Mouse (Mus musculus): ENCODE data around the gene 4930402H24Rik.

4930402H24Rik gene

DNA sequence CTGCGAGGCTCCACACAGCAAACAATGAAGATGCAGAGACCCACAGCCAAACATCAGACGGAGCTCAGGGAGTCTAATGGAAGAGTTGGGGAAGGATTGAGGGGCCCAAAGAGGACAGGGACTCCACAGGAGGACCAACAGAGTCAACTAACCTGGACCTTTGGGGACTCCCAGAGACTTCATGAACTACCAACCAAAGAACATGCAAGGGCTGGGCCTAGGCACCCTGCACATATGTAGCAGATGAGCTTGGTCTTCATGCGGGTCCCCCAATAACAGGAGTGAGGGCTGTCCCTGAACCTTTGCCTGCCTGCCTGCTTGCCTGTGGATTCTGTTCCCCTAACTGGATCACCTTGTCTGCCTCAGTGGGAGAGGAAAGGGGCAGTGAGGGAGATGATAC is 101.1 kb downstream of the 4930402H24Rik start:
- DNase-seq (ENCODE audit: low read depth) = no peak

DNA sequence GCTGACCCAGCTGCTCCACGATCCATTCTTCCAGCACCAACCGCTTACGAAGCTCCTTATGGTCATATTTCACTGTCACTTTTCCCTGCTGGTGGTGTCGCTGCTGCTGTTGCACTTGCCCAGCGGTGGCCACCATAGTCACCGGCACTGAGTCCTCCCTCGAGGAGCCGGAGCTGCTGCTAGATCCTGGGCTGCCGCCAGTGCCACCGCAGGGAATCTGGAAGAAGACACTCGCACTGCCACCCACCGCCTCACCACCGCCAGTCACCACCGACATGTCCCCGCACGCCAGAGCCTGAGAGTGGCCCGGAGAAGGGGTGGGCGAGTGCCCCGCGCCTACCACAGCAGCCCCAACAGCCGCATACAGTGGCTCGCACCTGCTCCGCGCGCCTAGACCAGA is 102.5 kb downstream of the 4930402H24Rik start:
- no peak for DNase-seq (ENCODE audit: low read depth)

DNA sequence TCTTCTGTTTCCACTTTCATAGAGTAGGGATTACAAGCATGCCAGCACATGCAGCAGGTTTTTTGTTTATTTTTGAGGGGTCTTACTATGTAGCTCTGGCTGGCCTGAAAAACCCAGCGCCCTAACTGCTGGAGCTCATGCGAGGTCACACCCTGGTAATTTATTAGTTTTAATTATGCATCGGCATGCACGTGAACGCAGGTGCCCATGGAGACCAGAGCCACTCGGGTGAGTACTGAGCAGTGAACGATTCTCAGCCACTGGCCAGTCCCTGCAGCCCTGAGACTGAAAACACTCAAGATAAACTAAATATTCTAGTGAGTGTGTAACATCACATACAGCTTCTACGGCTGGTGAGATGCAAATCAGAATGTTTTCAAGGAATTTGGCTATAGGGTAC is 110.5 kb downstream of the 4930402H24Rik start:
- no peak for DNase-seq (ENCODE audit: low read depth)

DNA sequence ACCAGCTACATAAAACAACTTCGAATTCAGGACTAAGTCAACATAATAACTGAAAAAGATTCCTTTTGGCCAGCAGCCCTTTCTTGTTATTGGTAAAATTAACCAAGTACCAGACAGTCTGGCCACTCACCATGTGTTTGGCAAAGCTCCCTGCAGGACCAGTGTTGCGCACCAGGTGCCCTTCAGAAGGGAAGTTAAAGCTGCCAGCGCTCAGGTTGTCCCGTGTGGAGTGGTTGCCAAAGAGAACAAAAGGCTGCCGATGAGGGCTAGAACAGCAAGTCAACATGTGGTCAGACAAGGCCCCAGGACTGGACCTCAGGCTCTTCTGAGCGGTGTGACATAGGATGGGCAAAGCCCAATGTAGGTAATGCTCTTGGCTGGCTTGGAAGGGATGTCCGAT is 114.5 kb downstream of the 4930402H24Rik start:
- DNase-seq (ENCODE audit: low read depth) = no peak

DNA sequence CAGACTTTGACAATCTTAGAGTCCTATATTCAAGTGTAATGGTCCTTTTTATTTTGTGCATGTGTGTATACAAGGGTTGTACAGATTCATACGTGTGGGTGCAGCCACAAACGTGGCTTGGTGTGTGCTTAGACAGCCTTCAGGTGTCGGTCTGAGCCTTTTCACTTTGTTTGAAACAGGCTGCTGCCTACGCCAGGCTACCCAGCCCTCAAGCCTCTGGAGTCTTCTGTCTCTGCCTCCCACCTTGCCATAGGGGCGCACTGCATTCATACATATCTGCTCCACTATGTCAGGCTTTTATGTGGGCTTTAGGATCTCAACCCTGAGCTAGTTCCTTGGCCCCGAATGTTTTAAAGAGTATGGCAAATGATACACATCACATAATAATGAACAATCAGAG is 116.6 kb downstream of the 4930402H24Rik start:
- no peak for DNase-seq (ENCODE audit: low read depth)

DNA sequence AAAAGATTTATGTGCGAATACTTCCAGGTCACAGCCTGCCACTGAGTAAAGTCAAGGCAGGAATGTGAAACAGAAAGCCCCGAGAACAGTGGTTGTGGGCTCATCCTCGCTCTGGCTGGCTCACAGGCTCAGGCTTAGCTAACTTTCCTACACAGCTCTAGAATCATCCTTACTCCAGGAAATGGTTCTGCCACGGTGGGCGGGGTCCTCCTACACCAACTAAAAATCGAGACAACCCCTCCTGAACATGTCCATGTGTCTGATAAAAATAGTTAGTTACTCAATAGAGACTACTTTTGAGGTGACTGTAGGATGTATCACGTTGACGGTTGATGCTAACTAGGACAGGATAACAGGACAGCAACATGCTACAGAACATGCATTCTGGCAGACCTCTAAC is 117.2 kb downstream of the 4930402H24Rik start:
- DNase-seq (ENCODE audit: low read depth) = no peak

DNA sequence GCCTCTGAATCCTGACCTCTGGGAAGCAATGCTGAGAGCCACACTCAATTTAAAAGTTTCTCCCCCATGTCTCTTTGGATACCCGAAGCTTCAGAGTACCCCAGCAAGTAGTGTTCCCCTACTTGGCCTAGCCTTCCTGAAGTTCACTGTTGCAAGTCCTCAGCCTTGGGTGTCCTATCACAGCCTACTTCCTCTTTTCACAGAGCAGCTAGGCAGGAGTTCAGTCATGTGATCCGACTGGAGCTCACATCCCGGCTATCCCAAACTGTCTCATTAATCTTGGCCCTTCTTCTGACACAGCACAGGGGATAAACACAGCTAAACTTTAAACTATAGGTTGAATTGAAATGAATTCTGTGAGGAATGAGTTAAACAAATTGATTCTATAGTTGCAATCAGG is 121.3 kb downstream of the 4930402H24Rik start:
- peak; percentile 16 for DNase-seq (ENCODE audit: low read depth)

DNA sequence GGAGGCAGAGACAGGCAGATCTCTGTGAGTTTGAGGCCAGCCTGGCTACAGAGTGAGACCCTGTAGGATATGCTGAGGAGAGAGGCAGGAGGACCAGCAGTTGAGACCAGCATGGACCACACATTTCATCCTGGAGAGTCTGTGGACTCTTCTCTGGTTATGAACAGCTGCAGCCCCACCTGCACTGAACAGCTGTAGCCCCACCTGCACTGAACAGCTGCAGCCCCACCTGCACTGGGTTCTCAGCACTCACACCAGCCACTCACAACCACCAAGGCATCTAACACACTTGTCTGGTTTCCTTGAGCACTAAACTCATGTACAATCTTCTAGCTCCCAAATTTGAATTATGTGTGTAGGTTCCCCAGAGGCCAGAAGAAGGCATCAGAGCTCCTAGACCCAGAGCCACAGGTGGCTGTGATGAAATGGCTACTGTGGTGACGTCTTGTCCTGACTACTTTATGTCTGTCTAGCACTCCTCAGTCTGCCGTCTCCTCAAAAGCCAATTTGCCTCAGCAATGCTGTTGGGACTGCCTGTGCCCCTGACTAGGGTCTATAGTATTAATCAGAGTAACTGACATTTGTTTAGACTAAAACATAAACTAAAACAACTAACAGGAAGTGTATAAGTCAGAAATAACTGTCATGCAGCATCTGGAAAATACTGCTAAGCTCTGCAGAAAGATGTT is 125.4 kb downstream of the 4930402H24Rik start:
- DNase-seq (ENCODE audit: low read depth) = no peak

DNA sequence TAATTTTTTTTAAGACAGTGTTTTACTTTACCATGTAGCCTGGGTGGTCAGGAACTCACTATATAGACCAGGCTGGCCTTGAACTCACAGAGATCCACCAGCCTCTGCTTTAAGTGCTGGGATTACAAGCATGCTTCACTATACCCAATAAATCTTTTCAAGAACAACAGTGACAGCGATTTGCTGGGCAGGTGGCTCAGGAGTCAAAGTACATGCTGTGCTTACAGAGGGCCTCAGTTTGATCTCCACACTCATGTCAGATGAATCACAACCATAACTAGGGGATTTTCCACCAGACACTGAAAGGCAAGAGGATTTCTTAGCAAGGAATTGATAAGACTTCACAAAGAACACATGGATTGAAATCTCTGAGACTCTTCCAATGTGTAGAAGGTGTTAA is 126.3 kb downstream of the 4930402H24Rik start:
- DNase-seq (ENCODE audit: low read depth) = no peak

DNA sequence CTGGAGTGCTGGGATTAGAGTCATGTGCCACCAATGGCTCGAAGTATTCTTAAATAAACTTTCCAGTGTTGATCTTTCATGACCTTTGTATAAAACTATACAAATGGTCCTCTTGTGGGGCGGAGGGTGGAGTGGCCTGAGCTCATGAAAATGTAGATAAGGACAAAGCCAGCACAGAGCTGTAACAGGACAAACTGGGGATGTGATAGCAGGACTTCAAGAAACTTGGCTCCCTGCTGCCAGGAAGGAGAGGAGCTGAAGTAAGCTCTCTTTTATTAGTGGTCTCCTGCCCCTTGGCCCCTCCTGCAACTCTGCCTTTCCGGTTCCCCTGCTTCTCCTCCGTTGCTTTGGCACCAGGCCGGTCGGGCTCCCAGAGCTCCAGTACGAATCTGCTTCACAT is 129.6 kb downstream of the 4930402H24Rik start:
- no peak for DNase-seq (ENCODE audit: low read depth)

DNA sequence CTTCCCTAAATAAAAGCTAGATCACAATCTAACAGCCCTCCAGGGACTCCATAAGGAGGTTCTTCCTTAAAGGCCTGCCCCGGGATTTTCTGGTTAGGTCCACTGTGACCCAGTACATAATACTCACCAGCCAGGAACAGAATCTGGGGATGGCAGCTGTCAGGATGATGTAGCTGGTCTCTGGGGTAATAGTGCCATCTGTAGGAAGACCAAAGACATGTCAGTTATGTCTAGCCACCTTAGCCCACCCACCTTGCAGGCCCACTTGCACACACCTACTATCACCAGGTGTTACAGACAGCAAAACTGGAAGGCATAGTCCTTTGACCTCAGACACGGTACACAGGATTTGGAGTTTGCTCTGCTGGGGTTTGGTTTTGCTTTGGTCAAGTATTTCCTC is 138.7 kb downstream of the 4930402H24Rik start:
- DNase-seq (ENCODE audit: low read depth) = no peak

DNA sequence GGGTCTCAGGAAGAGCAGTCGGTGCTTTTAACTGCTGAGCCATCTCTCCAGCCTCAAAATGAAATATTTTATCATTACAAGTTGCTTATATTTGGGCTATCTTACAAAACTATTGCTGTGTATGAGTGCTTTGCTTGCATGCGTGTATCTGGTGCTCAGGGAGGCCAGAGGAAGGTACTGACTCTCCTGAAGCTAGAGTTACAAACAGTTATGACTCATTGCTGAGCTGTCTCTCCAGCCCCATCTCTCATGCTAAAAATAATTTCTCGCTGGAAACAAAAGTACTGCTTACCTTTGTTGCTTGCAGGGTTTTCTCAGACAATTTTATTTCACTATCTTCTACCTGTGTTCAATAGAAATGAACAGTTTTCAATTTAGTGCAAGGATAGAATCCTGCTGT is 140.8 kb downstream of the 4930402H24Rik start:
- DNase-seq (ENCODE audit: low read depth) = no peak

DNA sequence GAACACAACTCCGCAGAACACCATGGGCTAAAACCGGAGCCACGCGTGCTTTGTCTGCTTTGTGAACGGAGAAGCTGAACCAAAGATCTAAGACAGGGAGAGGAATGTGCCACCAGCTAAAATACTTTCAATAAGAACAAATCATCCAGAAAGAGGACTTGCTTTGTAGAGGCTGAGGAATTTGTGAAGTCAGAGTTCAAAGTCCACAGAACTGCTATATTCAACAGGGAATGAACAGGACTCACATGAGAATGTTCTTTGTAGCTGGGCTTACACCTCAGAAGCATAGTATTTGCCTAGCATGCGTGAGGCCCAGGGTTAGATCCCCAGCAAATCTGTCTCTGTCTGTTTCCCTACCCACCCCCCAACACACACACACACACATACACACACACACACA is 145.3 kb downstream of the 4930402H24Rik start:
- no peak for DNase-seq (ENCODE audit: low read depth)

DNA sequence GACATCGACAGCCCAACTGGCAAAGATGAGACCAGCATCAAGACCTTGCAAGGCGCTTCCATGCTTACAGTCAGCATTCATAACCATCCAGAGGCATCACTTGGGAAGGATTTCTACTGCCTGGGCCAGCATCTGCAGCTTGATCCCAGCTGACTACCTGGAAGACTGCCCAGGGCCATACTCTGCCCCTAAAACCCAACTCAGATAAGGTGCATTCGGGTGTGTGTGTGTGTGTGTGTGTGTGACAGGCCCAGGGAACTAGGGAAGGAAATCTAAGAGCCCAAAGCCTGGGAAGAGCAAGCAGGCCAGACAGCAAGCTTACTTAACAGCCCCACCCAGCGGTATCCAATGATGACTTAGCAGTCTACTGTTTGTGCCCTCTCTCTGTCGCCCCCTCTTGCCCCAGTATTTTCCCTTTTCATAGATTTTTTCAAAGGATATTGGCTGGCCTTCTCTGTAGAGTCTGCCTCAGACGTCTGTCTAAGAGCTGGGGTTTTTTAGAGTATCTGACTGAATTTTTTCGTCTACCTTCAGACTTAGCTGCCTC is 151.1 kb downstream of the 4930402H24Rik start:
- DNase-seq (ENCODE audit: low read depth) = no peak

DNA sequence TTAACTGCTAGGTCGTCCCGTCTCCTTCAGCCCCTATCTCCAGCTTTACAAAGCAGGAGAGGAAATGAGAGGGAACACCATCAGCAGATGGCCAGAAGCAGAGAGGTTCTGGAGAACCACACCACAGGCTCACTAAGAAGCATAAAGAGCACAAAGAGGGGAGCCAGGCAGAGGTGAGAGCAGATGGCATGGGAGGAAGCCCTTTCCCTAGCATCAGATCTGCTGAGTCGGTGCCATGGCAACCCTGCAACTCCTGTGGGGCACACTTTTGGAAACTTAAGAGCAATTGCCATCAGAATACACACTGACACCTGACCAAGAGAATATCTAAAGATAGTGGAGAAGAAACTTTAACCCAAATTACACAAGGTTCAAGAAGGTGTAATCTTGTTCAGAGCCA is 151.6 kb downstream of the 4930402H24Rik start:
- no peak for DNase-seq (ENCODE audit: low read depth)

DNA sequence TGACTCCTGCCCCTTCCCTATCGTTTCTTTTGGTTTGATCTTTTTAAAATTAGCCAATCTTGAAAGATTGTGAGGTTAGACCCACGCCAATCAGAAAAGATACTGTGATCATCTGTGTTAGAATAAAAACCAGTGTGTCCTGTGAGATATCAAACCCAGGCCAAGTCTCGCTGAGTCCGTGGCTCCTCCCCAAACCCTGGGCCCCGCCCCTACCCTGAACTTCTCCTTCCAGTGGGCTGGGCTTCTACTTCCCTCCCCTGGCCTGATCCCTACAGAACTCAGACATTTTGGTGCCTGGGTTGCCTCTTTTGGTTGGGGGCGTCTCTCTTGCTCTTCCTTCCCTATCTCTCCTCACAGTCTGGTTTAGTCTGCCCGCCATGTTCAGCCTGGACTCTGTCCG is 155.8 kb downstream of the 4930402H24Rik start:
- peak; percentile 37 for DNase-seq (ENCODE audit: low read depth)

DNA sequence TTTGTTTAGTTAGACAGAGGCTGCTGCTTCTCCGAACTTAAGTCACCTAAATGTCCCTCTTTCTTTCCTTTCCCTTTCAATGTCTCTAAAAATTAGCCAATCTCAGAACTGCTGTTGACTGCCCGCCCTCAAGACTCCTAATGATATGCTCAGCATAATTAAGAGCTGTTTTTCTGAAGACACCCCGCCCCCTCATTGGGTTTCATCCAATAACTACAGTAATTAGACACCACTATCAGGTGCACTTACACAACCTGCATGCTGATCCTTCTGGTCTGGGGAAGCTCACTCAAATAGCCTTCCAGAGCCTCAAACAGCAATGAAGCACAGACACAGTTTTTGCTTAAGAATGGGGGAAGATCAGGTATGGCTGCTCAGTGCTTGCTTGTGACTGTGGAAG is 156.5 kb downstream of the 4930402H24Rik start:
- DNase-seq (ENCODE audit: low read depth) = no peak

DNA sequence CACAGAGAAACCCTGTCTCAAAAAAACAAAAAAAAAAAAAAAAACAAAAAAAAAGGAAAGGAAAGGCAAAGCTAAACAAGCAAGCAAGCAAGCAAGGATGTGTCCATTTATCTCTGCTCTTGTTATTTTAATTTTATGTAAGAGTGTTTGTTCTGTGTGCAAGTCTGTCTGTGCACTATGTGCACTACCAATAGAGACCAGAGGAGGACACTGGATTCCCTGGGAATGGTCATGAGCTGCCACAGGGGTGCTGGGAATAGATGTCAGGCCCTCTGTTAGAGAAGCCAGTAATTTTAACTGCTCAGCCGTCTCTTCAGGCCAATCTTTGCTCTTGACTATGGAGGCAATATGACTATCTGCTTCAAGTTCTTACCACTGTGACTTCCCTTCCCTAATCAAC is 162.6 kb downstream of the 4930402H24Rik start:
- no peak for DNase-seq (ENCODE audit: low read depth)

DNA sequence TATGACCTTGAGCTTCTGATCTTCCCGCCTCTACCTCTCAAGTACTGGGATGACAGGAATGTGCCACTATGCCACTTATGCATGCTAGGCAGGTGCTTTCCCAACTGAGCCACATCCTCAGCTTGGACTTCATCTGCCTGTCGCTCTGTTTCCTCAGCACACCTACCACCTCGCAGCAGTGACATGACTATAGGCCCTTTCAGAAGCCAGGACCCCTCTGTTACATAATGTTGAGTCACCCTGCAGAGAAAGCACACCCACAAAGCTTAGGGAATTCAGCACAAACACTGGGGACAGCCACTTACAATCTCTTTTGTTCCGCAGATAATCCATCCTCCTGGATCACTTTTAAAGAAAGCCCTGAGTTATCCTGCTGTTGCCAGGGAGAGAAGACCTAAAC is 166.1 kb downstream of the 4930402H24Rik start:
- DNase-seq (ENCODE audit: low read depth) = no peak

DNA sequence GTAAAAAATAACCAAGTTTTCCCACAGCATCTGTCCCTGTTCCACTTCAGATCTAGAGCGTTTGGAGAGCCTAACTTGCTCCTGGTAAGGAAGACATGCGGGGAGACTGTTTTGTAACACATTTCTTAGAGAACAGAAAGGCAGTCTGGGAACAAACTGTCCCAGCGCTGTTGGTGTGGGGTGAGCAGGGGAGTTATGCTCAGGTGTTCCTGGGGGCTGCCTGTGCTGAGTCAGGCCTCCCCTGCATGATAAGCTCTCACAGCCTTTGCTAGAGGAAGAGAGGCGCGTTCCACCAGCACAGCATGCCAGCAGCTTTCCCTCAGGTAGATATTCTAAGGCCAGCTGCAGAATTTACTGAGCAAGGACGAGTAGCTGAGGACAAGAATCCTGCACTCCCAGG is 168.2 kb downstream of the 4930402H24Rik start:
- no peak for DNase-seq (ENCODE audit: low read depth)

DNA sequence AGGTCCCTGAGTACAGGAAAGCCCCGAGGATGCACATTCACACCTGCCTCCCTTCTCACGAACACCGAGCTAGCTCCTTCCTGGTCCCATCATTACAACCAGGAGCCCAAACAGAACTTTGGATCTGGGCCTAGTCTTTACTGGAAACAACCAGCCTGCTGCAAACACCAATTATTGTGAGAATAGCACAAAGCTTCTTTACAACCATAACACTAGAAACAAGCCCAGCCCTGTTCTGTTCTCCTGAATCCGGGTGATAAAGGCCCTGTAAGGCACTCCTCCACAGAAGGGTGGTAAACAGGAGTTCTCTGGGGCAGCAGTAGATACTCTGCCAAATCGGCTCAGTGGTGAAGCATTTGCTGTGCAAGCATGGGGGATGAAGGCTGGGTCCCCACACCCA is 170.9 kb downstream of the 4930402H24Rik start:
- no peak for DNase-seq (ENCODE audit: low read depth)

DNA sequence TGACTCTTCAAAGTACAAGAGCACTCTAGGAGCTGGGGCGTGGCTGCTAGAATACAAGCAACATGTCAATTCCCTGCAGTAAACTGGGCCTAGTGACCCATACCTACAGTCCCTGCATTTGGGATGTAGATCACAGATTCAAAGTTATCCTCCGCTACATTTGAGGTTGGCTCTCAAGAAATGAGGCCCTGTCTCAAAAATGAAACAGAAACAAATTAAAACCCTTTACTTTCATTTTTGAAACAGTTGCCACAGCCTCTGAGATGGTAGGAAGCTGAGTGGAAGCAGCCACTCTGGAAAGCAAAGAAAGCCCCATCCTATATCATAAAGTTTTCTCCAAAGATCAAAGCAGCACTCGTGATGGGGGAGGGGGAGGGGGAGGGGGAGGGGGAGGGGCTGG is 172.8 kb downstream of the 4930402H24Rik start:
- DNase-seq (ENCODE audit: low read depth) = no peak

DNA sequence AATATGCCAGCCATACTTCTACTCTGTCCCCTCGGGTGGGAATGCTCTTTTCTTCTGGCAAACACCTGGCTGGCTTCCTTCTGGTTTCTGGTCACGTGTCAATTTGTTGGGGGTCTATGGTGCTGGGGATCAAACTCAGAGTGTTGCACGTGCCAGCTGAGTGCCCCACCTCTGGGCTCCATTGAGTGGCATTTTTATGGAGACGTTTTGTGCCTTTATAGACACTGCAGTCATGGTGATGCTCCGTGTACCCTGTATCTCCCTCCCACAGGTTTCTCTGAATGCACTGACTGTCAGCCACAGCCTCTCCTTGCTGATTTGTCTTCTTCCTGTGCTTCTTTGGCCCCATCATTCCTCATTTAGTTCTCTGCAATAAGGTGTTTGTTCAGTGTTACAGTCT is 174.4 kb downstream of the 4930402H24Rik start:
- DNase-seq (ENCODE audit: low read depth) = no peak

DNA sequence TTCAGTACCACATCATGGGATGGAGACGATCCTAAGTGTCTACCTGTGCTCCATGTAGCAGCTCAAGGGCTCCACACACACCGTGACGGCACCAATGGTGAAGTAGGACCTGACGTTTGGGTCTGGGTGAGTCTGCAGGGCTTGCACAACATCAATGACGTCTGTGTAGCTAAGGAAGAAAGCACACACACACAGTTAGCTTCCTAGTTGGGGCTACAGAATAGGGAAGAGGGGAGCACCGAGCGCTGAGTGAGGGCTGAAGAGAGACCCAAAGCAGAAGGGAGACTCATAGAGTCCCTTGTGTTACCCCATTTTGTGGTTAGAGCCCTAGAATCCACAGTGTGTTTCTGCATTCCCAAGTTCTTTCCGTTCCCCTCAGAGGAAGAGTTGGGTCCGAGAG is 175.5 kb downstream of the 4930402H24Rik start:
- DNase-seq (ENCODE audit: low read depth) = peak; percentile 12
